Mouse (Mus musculus): ENCODE data around the gene Emb. TPM values are rescaled to one million over a fixed set of nuclear protein-coding genes. Genes with fewer than 3 reads are reported as not detected.

The Emb gene
- total RNA-seq, 2 experiments from 2014 or later, result 25.7 to 29.9 TPM

GRCm38 (mm10) chr13:117289494-117290270 lies 81.3 kb downstream of the Emb start:
- TF ChIP-seq CTCF (conservative IDR thresholded peaks at IDR 0.05), result peak; percentile 94
- no peak overlapping the region for H3K27ac ChIP-seq
- H3K4me3 ChIP-seq, result peak overlapping the region; percentile 22; the same call in 1 of the 2 replicates
- DNase-seq (ENCODE audit: low spot score in 2 of 2), result peak; percentile 47 to 76

- DNase-seq (ENCODE audit: low spot score in 2 of 2), result peak; percentile 78 to 90
- H3K4me3 ChIP-seq, result no peak overlapping the region
- TF ChIP-seq CTCF (conservative IDR thresholded peaks at IDR 0.05), result peak; percentile 96
- H3K27ac ChIP-seq, result no peak overlapping the region
Measured at GRCm38 (mm10) chr13:117311446-117312225, 103.3 kb downstream of the Emb start.

Other genes starting within 250 kb of the Emb start
- gene Parp8, start 183.0 kb upstream of the Emb start, total RNA-seq (2021), result 10 to 100 TPM; 34.6 to 37.6 TPM
- 1 to 10 TPM; 1.6 to 1.9 TPM for gene Gm17509, start 12.5 kb downstream of the Emb start, total RNA-seq (2021)